Mouse (Mus musculus): ENCODE measurements around the gene Gm49450. TPM values are rescaled to one million over a fixed set of nuclear protein-coding genes. Genes with fewer than 3 reads are reported as not detected.
"Not testable (repeated sequence)": the region's sequence is repeated elsewhere in the genome, so short reads cannot be mapped to it uniquely, and the experiment has no call there.

Gene Gm49450
- polyA plus RNA-seq, 1 experiment from 2014 or later, result not detected

DNA sequence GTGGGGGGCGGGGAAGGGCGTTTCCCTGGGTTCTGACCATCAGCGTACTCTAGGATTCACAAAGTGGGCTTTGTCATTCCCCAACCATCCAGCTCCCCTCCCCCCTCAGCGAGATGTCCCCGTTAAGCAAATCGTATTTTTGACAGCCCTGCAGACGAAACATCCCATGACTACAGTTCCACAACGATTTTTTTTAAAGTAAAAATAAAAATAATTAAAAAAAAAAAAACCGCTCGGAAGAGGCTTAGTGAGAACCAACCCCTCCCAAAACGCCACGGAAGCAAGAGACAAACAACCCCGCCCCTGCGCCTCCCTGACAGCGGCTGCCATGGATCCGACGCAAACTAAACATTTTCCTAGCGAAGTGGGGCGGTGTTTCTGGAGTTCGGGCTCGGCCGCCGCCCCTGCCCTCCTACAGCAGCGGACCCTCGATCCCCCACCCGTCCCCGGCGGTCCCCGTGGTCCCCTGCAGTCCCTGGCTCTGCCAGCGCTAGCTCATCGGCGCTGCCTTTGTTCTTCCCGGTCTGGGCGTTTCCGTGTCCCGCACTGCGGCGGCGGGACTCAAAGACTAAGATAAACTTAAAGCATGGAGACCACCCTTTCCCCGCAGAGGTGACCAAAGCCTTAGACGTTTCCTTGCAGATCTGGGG lies 475 bp downstream of the Gm49450 start:
- H3K4me1 ChIP-seq (ENCODE audit: control insufficient read depth, insufficient read depth, low read length), result no peaks in the 10 kb centered on the region
- peak overlapping the region; percentile 91 for H3K27ac ChIP-seq (ENCODE audit: low read length)
- under 1% methylated on average over 41 of the region's 41 CpGs for WGBS
- H3K9me3 ChIP-seq (ENCODE audit: control insufficient read depth, low read depth, low read length), result no peaks in the 10 kb centered on the region
- no peaks in the 10 kb centered on the region for H3K27me3 ChIP-seq (ENCODE audit: control insufficient read depth, insufficient read depth, low read length)
- peak; percentile 76 for ATAC-seq (ENCODE audit: insufficient number of reproducible peaks, insufficient read depth, low FRiP score, low read depth)
- peak overlapping the region; percentile 61 for H3K4me2 ChIP-seq (replicated peaks; ENCODE audit: low read depth, low read length)
- H3K9ac ChIP-seq (replicated peaks; ENCODE audit: low read depth, low read length), result peak overlapping the region; percentile 63
- H3K36me3 ChIP-seq (ENCODE audit: control insufficient read depth, insufficient read depth, low read length), result no peaks in the 10 kb centered on the region; the same call in 1 of the 2 replicates
- H3K4me3 ChIP-seq (ENCODE audit: low read depth, low read length), result peak overlapping the region; percentile 66

DNA sequence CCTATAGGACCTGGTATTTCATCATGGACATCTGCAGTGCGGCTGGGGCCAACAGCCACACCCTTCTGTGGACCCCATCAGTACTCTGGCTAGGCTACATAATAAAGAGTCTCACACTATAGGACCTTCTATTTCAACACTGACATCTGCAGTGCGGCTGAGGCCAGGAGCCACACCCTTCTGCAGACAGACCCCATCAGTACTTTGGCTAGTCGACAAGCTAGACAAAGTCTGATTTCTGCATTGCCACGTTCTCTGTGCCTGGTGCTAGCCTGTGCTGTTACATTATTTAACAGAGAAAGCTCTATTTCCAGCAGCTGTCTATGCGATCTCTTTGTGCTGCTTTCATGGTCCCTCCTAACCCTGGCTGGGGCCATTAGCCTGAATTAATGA lies 1.3 kb downstream of the Gm49450 start:
- no peaks in the 10 kb centered on the region for H3K27me3 ChIP-seq (ENCODE audit: control insufficient read depth, insufficient read depth, low read length)
- no peaks in the 10 kb centered on the region for H3K9me3 ChIP-seq (ENCODE audit: control insufficient read depth, low read depth, low read length)
- H3K36me3 ChIP-seq (ENCODE audit: control insufficient read depth, insufficient read depth, low read length), result no peaks in the 10 kb centered on the region; the same call in 1 of the 2 replicates
- H3K4me1 ChIP-seq (ENCODE audit: control insufficient read depth, insufficient read depth, low read length), result no peaks in the 10 kb centered on the region
- peak overlapping the region; percentile 66 for H3K4me3 ChIP-seq (ENCODE audit: low read depth, low read length)
- ATAC-seq (ENCODE audit: insufficient number of reproducible peaks, insufficient read depth, low FRiP score, low read depth), result no peak
- H3K27ac ChIP-seq (ENCODE audit: low read length), result peak overlapping the region; percentile 53
- H3K4me2 ChIP-seq (replicated peaks; ENCODE audit: low read depth, low read length), result peak overlapping the region; percentile 61
- 19% methylated on average over 5 of the region's 5 CpGs for WGBS
- H3K9ac ChIP-seq (replicated peaks; ENCODE audit: low read depth, low read length), result peak overlapping the region; percentile 56

DNA sequence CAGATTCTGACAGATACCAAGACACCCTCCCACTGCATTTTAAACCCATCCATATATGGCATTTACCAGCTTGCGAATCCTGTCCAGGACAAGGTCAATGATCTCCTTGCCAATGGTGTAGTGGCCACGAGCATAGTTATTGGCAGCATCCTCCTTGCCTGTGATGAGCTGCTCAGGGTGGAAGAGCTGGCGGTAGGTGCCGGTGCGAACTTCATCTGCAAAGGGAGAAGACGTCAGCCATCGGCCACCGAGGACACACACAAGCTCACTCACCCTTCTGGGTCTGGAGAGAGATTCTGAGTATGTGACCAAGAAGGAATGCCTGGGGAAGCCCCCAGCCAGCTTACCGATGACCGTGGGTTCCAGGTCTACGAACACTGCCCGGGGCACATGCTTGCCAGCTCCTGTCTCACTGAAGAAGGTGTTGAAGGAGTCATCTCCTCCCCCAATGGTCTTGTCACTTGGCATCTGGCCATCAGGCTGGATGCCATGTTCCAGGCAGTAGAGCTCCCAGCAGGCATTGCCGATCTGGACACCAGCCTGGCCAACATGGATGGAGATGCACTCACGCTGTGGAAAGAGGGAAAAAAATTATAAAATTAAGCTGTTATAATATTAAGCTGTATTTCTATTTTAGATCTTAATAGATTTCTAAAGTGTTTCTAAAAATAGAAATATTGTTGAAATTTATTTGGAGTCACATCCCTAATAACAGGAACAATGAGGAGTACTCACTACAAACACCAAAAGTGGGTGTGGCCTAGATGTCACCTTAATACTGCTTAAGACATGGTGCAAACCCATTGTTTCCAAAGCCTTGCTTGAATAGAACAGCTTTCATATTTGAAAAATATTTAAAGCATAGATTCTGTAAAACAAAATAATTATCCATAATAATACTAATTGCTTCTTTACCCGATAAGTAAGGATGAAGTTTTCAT lies 2.0 kb downstream of the Gm49450 start:
- H3K36me3 ChIP-seq (ENCODE audit: control insufficient read depth, insufficient read depth, low read length); H3K27ac ChIP-seq (ENCODE audit: low read length); ATAC-seq (ENCODE audit: insufficient number of reproducible peaks, insufficient read depth, low FRiP score, low read depth); H3K4me1 ChIP-seq (ENCODE audit: control insufficient read depth, insufficient read depth, low read length); H3K9me3 ChIP-seq (ENCODE audit: control insufficient read depth, low read depth, low read length); H3K27me3 ChIP-seq (ENCODE audit: control insufficient read depth, insufficient read depth, low read length): not testable (repeated sequence)
- Histone ChIP-seq H3K9ac (replicated peaks; ENCODE audit: low read depth, low read length) (peak overlapping the region; percentile 56), H3K4me2 (replicated peaks; ENCODE audit: low read depth, low read length) (peak overlapping the region; percentile 61), H3K4me3 (ENCODE audit: low read depth, low read length) (peak overlapping the region; percentile 66)
- 86% methylated on average over 11 of the region's 15 CpGs for WGBS

DNA sequence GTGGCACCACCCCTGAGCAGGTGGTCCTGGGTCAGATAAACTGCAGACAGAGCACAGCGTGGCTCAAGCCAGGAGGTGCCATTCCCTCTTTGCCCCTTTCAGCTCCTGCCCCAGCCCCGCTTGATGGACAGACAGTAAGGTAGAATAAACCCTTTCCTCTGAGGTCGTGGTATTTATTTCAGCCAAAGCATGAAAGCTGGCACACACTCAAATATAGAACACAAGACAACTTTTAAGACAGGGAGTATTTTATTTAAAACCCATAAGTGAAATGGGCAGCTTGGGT lies 3.8 kb downstream of the Gm49450 start:
- no peak for ATAC-seq (ENCODE audit: insufficient number of reproducible peaks, insufficient read depth, low FRiP score, low read depth)
- Histone ChIP-seq H3K27me3 (ENCODE audit: control insufficient read depth, insufficient read depth, low read length) (no peaks in the 10 kb centered on the region), H3K9ac (replicated peaks; ENCODE audit: low read depth, low read length) (no peak overlapping the region), H3K36me3 (ENCODE audit: control insufficient read depth, insufficient read depth, low read length) (no peaks in the 10 kb centered on the region; the same call in 1 of the 2 replicates), H3K4me2 (replicated peaks; ENCODE audit: low read depth, low read length) (no peak overlapping the region), H3K4me3 (ENCODE audit: low read depth, low read length) (no peak overlapping the region), H3K4me1 (ENCODE audit: control insufficient read depth, insufficient read depth, low read length) (no peaks in the 10 kb centered on the region), H3K27ac (ENCODE audit: low read length) (no peak overlapping the region), H3K9me3 (ENCODE audit: control insufficient read depth, low read depth, low read length) (no peaks in the 10 kb centered on the region; the same call in 1 of the 2 replicates)
- 63% methylated on average over 3 of the region's 3 CpGs for WGBS

DNA sequence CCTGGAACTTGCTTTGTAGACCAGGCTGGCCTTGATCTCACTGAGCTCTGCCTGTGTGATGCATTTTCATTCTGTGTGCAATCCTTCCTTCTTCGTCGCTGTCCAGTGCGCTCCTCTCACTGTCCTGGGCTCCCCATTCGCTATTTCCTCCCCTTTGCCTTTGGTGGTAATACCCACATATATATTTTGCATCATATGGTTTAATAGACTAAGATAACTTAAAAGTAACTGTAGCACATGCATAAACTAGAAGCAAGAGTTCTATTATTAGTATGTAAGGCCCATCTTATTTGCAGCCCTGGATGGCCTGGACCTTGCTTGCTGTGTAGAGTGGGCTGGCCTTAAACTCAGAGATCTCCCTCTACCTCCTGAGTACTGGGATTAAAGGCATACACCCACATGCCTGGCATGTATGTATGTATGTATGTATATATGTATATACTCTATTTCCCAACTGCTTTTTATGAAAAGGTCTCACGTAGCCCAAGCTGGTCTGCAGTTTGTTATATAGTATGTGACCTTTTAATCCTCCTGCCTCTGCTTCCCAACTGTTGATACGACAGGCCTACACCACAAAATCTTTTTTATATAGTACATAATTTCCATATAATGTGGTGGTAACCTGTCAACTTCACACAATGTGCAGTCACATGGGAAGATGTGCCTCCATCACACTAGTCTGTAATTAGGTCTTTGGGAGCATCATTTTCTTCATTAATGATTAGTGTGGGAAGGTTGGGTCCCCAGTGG lies 4.3 kb downstream of the Gm49450 start:
- Histone ChIP-seq H3K27me3 (ENCODE audit: control insufficient read depth, insufficient read depth, low read length) (no peaks in the 10 kb centered on the region), H3K4me1 (ENCODE audit: control insufficient read depth, insufficient read depth, low read length) (no peaks in the 10 kb centered on the region), H3K36me3 (ENCODE audit: control insufficient read depth, insufficient read depth, low read length) (no peaks in the 10 kb centered on the region; the same call in 1 of the 2 replicates), H3K27ac (ENCODE audit: low read length) (no peak overlapping the region), H3K4me3 (ENCODE audit: low read depth, low read length) (no peak overlapping the region), H3K9ac (replicated peaks; ENCODE audit: low read depth, low read length) (no peak overlapping the region), H3K9me3 (ENCODE audit: control insufficient read depth, low read depth, low read length) (no peaks in the 10 kb centered on the region; the same call in 1 of the 2 replicates), H3K4me2 (replicated peaks; ENCODE audit: low read depth, low read length) (no peak overlapping the region)
- no peak for ATAC-seq (ENCODE audit: insufficient number of reproducible peaks, insufficient read depth, low FRiP score, low read depth)
- WGBS, result 72% methylated on average over 6 of the region's 6 CpGs

DNA sequence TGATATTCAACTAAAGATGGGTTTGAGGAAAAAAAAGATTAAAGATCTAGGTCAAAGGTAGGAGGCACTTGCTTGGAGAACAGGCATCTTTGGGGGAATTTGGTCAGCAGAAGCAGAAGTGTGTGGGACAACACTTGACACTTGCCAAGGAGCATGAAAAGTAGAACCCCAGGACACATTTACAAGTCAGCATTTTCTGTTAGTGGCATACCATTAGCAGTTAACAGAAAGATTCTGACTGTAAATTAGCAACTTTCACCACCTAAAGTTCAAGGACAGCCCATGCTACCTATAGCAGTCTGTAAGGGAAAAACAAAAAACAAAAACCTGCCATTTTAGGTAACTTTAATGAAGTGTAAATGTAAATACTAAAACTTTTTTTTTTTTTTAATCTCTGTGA lies 5.0 kb downstream of the Gm49450 start:
- Histone ChIP-seq H3K4me2 (replicated peaks; ENCODE audit: low read depth, low read length) (no peak overlapping the region), H3K36me3 (ENCODE audit: control insufficient read depth, insufficient read depth, low read length) (no peaks in the 10 kb centered on the region; the same call in 1 of the 2 replicates), H3K9me3 (ENCODE audit: control insufficient read depth, low read depth, low read length) (no peaks in the 10 kb centered on the region; the same call in 1 of the 2 replicates), H3K9ac (replicated peaks; ENCODE audit: low read depth, low read length) (no peak overlapping the region), H3K4me3 (ENCODE audit: low read depth, low read length) (no peak overlapping the region), H3K27me3 (ENCODE audit: control insufficient read depth, insufficient read depth, low read length) (no peaks in the 10 kb centered on the region), H3K27ac (ENCODE audit: low read length) (no peak overlapping the region), H3K4me1 (ENCODE audit: control insufficient read depth, insufficient read depth, low read length) (no peaks in the 10 kb centered on the region)
- ATAC-seq (ENCODE audit: insufficient number of reproducible peaks, insufficient read depth, low FRiP score, low read depth), result no peak

DNA sequence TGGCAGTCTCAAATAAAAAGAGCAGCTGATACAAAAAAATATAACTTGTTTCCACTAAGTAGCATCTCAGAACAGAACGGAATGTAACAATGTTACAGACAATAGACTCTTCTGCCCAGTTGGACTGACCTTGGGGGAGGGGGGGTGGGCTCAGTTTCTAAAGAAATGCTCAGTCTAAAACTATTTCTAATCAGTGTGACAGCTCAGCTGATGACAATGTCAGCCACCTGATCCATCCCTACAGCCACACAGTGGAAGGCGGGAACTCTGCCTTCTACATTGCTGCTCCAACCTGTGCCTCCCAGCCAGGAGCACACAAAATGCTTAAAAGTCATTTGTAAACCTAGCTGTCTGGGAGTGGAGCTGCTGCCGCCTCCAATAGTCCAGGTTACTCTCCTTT lies 5.5 kb downstream of the Gm49450 start:
- H3K36me3 ChIP-seq (ENCODE audit: control insufficient read depth, insufficient read depth, low read length), result no peaks in the 10 kb centered on the region; the same call in 1 of the 2 replicates
- H3K4me2 ChIP-seq (replicated peaks; ENCODE audit: low read depth, low read length), result no peak overlapping the region
- no peak for ATAC-seq (ENCODE audit: insufficient number of reproducible peaks, insufficient read depth, low FRiP score, low read depth)
- H3K4me3 ChIP-seq (ENCODE audit: low read depth, low read length), result no peak overlapping the region
- H3K27me3 ChIP-seq (ENCODE audit: control insufficient read depth, insufficient read depth, low read length), result no peaks in the 10 kb centered on the region
- no peaks in the 10 kb centered on the region; the same call in 1 of the 2 replicates for H3K9me3 ChIP-seq (ENCODE audit: control insufficient read depth, low read depth, low read length)
- H3K9ac ChIP-seq (replicated peaks; ENCODE audit: low read depth, low read length), result no peak overlapping the region
- WGBS, result 42% methylated on average over 3 of the region's 3 CpGs
- H3K27ac ChIP-seq (ENCODE audit: low read length), result no peak overlapping the region
- no peaks in the 10 kb centered on the region for H3K4me1 ChIP-seq (ENCODE audit: control insufficient read depth, insufficient read depth, low read length)

DNA sequence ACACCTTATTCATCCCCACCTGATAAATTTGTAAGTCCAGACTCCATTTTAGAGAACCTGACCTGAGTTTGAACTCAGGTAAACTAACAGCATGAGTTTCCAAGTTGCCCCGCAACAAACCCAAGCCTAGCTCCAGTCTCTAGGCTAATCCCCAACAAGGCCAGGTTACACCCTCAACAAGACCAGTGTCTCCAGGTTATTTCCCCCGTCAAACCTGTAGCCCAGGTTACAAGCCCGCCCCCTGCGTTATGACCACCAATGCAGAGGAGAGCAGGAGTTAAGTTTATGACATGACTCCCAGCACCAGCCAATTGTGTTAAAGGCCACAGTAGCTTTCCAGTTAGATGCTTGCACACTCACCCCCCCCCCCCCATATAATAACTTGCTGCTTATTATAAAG lies 10.2 kb downstream of the Gm49450 start:
- H3K27ac ChIP-seq (ENCODE audit: low read length), result no peak overlapping the region; the same call in 1 of the 2 replicates
- WGBS, result 60% methylated on average over 4 of the region's 4 CpGs
- no peak overlapping the region for H3K9ac ChIP-seq (replicated peaks; ENCODE audit: low read depth, low read length)
- no peaks in the 10 kb centered on the region for H3K4me1 ChIP-seq (ENCODE audit: control insufficient read depth, insufficient read depth, low read length)
- H3K4me3 ChIP-seq (ENCODE audit: low read depth, low read length), result no peak overlapping the region
- H3K4me2 ChIP-seq (replicated peaks; ENCODE audit: low read depth, low read length), result no peak overlapping the region
- H3K36me3 ChIP-seq (ENCODE audit: control insufficient read depth, insufficient read depth, low read length), result no peaks in the 10 kb centered on the region
- H3K27me3 ChIP-seq (ENCODE audit: control insufficient read depth, insufficient read depth, low read length), result no peaks in the 10 kb centered on the region
- H3K9me3 ChIP-seq (ENCODE audit: control insufficient read depth, low read depth, low read length), result no peaks in the 10 kb centered on the region; the same call in 1 of the 2 replicates
- ATAC-seq (ENCODE audit: insufficient number of reproducible peaks, insufficient read depth, low FRiP score, low read depth), result no peak; the same call in 1 of the 2 replicates
